Mouse (Mus musculus) gastrocnemius, adult 8-10 months (tissue): ENCODE results near the gene Psenen. TPM values are rescaled to one million over a fixed set of nuclear protein-coding genes. Genes with fewer than 3 reads are reported as not detected.

Source experiments
- DNase-seq, 2 experiments: peaks; one replicate each; pipeline ENCODE4 v3.0.0; 2022; ENCODE audit warnings: low spot score in 2 of 2
- total RNA-seq, 4 experiments: library from RNA; stranded (reverse); gene quantifications; 2 replicates each; pipeline ENCODE4 v1.2.4; 2022

Psenen gene
- total RNA-seq, 4 experiments from 2014 or later: 140 to 149 (median 146) TPM

DNA sequence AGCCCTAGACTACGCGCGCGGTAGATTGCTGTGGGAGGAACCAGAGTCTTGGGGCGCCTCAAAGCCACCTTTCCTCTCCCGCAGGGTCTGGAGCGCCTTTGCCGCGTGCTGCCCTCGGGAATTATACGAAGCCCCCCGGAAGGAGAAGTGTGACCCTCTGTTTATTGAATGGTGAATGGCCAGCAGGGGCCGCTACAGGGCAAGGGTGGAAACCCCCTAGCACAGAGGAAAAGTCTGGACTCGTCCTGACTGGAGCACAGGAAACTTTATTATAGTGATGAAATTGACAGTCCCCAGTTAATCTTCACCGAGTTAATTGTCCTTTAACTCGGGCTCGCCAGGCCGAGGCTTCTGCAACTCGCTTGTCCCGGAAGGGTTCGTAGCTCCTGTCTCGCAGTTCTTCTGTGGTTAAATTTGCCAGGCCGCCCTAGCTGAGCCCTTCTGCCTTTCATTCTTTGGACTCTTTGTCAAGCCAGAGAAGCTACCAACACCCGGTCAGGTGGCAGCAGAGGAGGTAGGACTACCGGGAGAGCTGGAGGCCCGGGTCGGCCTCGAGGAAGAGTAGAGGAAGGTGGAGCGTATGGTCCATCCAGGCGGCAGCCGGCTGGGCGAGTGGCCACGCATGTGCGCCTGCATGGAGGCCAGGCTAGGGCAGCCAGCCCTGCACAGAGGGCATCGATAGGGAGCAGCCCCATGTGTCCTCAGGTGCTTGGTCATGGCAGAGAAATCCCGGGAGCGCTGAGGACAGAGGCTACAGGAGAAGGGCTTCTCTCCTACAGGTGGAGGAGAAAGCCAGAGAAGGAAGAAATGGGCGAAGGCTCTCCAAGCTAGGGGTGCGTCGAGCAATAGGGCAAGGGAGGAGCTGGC lies 26.2 kb upstream of the Psenen start:
- DNase-seq: peak; percentile 69 to 73

DNA sequence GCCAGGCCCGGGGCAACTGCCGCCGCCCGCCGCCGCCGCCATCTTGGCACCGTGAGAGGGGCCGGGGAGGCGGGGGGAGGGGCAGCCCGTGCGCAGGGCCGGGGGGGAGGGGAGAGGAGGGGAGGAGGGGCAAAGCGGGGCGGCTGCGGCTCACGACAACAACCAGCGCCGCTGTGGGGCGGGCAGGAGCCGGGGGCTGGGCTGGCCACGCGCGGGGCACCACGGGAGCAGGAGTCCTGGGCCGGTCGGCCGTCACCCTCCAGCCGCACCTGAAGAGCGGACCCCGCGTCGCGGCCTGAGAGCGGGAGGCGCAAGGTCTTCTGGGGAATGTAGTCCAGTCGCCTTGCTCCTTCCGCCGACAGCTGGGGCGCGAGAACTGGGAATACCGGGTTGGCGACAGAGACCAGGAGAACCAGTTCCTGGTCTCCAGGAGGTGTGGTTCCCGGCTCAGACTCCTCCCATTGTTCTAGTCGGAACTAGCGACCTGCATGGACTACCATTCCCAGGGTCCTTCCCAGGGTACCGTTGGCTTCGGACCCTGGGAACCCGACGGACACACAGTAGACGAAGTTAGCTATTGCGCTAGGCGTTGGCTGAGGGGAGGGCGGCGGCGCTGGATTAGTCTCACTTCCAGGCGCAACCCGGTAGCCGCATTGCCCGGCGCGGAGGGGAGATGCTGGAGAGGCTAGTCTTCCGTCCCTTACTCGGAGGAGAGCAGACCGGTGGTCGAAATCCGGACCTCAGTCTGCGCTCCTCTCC lies 25.4 kb upstream of the Psenen start, which contains the start of gene Kmt2b:
Gene Kmt2b (minus strand): TSS at position 51 of the 759 bp plus-strand sequence.
- DNase-seq: peak; percentile 95 to 98

DNA sequence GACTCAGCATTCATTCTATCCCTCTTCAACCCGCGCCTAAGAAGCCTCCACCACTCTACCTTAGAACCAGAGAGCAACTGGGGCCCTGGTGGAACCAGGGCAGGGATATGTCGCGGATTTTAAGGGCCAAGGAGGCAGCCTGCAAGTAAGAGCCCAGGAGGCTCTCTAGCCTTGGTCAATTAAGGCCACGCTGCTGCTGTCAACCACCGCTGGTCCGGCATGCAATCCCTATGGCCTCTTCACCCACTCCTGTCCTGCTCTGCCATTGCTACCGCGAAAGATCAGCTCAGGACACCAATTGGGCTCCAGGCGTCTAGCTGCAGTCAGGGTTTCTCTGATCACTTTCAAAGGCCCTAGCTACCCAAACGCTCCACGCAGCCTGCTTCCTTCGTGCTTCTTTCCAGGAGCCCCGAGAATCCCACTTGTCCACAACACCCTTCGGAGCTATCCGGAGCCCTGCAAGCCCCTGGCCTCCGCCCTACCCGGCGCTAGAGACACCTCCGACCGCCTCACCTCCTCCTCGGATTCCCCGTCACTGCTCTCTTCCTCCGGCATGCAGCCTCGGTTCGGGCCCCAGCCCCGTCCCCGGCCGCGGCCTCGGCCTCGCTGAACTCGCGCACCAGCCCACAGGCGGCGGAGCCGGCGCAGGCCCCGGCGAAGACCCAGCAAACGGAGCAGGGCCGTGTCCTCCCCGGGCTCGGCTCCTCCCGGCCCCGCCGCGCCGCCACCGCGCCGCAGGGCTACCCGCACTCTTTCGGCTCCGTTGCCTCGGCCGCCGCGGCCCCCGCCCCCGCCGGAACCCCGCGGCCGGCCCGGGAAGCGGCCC lies 24.6 kb upstream of the Psenen start:
- DNase-seq: peak; percentile 42 to 46

DNA sequence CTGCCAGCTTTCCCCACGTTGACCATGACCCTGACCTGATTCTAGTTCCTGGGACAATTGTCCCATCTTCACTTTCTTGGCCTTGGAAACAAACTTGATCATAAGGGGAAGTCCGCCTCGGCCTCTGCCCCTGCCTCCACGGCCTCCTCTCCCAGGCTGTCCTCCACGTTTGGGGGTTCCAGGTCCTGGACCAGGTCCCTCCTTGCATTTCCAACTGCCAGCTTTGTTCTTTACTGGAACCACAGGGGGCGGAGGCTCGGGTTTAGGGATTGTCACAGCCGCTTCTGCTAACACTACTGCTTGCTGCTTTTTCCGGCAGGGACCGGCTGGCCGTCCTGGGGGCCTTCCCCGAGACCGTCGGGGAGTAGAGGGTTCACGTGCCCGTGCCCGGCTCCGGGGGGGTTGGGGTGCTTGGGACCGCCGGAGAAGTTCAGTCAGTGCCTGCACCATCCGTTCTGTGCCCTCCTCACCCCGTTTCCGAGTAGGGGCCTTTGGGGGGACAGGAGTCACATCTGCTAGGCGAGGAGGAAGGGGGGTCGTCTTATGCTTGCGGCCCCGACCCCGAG lies 23.1 kb upstream of the Psenen start:
- no peak for DNase-seq

DNA sequence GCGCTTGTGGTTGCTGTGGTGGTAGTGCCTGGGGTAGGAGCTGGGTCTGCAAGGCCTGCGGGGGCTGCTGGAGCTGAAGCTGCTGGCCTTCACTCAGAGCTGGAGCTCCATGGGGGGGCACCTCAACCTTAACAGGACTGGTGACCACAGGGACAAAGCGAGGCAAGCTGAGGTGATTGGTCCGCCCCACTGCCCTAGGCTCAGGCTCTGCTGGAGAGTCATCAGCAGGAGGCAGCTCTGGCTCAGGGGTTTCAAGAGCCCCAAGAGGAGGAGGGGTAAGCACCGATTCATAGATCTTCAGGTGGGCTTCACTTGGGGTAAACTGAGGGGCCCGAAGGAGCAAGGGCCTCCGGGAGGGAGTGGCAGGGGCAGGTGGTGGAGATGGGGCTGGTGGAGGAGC lies 21.7 kb upstream of the Psenen start:
- DNase-seq: no peak

DNA sequence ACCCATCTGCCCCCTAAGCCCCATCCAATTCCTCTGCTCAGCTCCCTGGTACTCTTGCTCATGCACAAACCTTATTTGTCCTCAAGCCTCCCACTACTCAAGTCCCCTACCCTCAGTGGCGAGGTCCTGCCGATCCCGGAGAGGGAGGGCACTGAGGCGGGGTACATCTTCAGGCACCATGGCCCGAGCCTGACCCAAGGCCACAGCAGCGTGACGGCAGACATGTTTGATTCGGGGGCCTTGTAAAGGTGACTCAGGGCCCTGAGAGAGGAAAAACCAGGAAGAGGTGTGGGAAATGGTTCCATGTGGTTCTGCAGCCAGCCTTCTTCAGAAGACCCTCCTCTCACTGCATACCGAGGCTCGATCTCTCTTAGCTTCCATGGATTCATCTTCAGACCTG lies 20.9 kb upstream of the Psenen start:
- DNase-seq: no peak

DNA sequence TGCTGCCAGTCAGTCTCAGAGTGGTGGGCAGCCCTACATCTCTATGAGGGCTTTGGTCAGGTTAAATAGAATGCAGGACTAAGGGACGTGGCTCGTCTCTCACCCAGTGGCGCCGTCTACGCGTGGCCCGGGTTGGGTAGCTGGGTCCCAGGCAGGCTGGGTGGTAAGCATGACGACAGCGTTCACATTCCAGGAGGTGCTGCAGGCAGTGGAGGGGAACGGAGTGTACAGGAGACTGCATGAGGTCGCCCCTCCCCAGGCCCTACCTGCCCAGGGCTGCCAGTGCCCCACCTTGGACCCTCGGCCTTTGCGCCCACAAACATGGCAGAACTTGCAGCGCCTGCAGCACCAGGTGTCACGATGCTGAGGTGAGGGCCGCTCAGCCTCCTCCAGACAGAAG lies 18.1 kb upstream of the Psenen start:
- peak in 1 of 2 experiments; percentile 1 for DNase-seq

DNA sequence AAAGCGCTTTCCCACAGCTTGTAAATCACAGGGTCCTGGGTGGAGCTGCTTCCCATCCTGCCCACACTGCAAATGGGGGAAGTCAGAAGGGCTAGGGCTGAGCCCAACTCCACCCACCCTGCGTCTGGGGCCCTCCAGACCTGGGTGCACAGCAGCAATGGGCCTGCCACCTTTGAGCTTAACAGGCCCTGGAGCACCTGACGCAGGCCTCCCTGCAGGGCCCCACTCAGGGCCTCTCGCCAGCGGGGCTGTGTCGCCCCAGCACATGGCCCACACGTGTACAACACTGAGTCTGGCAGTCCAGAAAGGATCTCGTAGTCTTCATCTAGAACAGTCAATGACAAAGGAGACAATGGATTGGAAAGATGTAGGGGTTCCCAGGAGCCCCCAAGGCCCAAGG lies 16.5 kb upstream of the Psenen start:
- no peak for DNase-seq

DNA sequence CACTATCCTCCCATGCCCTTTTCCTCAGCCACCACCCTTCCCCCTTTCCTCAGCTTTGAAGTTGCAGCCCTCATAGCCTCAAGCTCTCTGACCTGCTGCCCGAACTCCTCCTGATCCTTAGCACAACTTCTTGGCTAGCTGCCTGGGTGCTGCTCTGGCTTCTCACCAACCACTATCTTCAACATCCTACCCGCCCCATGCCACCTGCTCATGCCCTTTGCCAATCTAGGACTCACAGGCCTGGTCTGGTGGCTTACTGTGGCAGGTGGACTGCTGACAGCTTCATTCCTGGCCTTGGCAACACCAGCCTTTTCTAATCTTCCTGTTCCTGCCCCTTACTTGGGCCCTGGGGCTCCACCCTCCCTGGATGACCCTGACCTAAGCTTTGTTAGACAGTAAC lies 9.5 kb upstream of the Psenen start:
- peak; percentile 86 to 89 for DNase-seq

DNA sequence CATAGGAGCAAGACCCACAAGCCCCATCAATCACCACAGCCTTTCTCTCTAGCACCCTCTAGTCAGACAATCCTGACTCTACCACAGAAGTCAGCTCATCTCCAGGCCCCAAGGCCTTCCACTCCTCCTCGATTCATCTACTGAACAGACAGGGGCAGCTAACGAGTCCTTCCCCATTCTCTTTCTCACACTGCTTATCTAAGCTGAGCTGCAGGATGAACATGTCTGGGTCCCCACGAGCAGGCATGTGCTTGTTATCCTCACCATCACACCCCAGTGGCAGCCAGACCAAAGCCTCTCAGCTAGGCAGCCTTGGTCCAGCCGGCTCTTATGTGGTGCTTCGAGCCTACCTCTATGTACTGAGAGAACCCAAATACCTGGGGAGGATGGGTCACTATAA lies 9.0 kb upstream of the Psenen start:
- DNase-seq: no peak

DNA sequence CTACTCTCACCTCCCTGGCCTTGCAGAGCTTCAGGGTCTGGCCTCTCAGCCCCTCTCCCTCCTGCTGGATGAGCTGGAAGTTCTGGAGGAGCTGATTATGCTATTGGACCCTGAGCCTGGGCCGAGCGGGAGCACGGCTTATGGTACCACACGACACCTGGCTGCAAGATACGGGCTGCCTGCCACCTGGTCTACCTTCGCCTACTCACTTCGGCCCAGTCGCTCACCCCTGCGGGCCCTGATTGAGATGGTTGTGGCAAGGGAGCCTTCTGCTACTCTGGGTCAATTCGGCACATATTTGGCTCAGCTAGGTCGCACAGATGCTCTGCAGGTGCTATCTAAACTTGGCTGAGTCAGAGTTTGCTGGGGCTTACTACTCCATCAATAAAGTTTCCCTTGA lies 4.1 kb upstream of the Psenen start:
- DNase-seq: no peak

DNA sequence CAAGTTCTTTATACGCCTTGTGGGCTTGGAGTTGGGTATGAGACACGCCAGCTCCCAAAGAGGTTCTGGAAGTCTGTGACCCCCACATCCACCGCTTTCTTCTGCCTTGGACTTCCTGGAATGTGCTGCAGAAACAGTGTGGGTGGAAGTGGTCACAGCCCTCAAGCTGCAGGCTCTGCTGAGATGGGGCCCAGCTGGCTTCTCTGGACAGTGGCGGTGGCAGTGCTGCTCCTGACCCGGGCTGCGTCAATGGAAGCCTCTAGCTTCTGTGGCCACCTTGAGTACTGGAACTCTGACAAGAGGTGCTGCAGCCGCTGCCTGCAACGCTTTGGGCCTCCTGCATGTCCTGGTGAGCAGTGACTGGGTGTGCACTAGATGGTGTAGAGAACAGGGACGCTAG lies 2.6 kb upstream of the Psenen start:
- DNase-seq: no peak

DNA sequence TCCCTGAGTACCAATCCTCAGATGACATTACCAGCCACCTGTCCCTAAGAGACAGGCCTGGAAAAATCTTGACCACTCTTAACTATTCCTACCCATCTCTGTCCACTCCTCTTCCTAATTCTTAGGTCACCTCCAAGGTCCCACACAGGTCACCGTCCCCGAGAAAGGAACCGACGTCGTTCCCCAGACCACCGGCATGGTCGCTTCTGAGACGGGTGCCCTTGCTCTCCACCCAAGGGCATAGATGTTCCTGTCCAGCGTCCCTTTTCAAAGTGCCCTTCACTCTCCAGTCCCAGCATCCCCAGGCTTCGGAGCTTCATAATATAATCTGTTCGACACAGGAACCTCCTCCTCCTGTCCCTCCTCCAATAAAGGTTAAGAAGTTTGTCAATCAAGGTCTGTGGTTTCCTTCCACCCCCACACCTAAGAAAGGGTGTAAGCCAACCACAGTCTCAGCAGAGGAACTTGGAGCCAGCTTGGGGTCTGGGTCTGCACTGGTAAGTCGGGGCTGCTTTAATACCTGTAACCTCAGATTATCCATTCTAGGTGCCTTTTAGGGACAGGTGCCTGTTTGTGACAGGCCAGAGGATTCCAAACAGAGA lies 1.6 kb upstream of the Psenen start, which contains the start of gene Igflr1:
Gene Igflr1 (plus strand): TSS at position 458 of the 602 bp plus-strand sequence.
- DNase-seq: no peak

DNA sequence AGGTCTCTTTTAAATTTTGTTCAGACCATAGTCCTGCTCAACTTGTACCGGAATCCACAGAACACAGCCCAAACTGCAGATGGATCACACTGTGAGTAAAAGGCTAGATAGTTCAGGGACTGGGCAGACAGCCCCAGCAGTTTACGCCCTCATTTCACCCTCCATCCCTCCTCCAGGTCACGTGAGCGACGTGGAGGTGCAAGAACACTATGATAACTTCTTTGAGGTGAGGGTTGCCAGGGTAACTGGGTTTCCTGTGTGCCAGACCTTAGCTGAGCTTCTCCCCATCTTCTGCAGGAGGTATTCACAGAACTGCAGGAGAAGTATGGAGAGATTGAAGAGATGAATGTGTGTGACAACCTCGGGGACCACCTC lies 466 bp upstream of the Psenen start:
- DNase-seq: no peak

DNA sequence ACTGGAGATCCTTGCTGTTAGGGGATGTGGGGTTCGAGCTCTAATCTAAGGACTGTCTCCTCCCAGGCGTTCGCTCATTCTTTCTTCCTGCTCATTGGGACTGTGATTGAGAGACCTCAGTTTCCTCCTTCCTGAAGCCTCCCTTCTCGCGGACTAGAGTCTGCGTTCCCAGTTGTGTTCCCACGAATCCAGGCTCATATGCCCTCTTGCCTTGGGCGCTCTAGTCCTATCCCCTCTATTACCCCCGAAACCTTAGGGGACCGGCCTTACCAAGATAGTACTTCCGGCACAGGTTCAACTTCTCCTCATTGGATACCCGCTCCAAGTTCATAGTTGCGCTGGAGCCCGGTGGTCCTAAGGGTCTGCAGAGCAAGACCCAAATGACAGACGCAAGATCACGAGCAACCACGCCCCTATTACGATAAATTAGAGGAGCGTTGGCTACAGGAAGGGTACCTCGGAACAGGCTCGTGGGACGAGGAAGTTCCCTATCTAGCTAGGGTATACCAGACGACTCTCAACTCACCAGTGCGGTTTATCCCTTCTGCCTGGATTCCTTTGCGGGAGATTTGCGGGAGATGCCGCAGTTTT lies 806 bp downstream of the Psenen start:
- no peak for DNase-seq

DNA sequence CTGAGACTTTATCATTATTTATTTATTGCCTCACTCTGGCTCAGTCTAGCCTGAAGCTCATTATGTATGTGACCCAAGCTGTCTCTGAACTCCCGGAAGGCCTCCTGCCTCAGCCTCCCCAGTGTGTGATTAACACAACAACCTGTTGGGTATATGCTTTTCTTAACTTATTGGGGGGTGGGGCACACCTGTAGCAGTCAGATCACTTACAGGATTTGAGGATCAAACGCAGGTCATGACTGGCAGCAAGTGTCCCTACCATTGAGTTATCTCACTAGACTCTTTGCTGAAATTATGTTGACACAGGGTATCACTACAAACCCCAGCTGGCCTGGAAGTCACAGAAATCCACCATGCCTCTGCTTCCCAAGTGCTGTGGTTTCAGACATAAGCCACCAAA lies 3.1 kb downstream of the Psenen start:
- no peak for DNase-seq

DNA sequence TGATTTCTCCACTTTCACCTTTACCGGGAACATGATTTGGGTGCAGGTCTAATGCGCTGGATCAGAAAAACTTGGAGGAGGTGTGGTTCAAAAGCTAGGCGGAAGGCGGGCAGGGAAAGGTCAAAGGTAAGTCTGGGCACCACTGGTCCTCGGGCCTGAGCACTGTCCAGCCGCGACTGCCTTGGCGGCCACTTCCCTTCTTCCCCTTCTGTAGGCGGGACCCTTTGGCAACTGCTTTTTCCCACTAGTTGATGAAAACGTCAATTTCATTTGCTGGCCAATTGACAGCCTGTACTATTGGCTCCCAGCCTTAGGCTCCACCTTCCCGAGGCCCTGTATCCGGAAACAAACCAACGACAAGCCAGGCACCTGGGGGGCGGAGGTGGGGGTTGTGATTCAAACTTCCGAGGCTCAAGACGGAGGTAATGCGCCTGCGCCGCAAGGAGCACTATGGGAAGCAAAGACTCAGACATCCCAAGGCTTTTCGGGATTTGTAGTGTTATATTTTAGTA lies 3.9 kb downstream of the Psenen start, which contains the start of gene Lin37:
Gene Lin37 (minus strand): TSS at position 396 of the 512 bp plus-strand sequence.
- DNase-seq: peak; percentile 98 to 99

DNA sequence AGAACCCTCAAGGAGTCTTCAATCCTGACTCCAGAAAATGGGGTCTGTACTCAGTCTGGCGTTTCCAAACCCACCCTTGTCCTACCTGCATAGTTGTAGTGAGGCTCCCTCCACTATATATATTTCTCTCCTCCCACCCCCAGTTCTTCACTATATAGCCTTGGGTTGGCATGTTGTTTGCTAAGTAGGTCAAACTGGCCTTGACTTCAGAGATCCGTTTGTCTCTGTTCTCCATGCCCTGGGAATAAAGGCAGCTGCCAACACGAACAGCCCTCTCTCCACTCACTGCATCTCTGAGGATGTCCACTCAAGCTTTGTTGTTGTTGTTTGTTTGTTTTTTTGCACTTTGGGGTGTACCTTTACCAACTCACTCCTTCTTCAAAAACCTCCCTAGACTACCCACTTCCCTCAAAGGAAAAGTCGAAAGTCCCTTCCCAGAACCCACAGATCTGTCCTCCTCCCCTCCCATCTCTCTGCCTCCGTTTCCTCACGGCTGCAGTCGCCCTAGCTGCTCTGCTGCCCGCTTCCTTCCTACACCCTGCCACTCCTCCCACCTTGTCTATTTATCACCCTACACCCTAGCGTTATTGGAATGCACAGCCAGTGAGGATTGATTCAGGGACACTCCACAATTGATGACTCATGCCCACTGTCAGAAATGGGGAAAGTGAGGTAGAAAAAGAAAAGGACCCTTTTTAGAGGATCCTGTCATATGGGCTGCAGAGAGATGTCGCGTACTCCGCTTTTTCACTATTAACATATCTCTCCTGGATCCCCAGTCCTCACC lies 4.6 kb downstream of the Psenen start:
- no peak for DNase-seq

DNA sequence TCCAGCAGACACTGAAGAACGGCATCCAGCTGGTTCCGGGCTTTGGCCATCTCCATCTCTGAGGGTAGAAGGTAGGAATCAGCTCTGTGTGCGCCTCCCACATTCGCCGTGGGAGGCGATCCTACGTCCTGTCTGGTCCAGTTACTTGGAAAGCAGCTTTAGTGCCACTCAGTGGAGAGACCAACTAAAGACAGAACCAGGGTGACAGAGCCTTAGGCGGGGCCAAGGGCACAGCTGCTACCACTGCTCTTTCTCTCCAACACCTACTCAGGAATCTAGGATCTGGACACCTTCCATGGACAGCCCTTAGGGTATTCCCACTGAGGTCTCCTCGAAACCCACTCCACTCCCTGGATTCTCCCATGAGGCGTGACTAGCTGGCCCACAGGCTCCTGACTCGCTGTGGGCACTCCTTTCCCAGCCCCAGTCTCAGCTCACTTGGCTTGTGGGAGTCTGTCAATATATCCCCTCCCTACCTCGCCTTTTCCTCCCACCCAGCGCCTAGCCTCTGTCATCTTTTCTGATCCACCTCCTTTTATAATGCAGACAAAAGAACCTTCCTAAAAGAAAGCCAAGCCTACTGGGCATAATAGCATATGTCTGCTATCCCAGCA lies 5.4 kb downstream of the Psenen start:
- DNase-seq: no peak
